Mouse (Mus musculus) frontal cortex, postnatal 25 days (tissue): ENCODE measurements at regions not wholly inside any gene's neighbourhood (a gene's known extent, or its start where the extent isn't known, plus 50 kb on each side); places are given as distances from the start of the nearest gene placed in this dataset.

Experiments
- DNase-seq, 2 experiments: peaks; one replicate each; pipeline ENCODE4 v3.0.0; 2022; ENCODE audit warnings: low spot score in 2 of 2

DNA sequence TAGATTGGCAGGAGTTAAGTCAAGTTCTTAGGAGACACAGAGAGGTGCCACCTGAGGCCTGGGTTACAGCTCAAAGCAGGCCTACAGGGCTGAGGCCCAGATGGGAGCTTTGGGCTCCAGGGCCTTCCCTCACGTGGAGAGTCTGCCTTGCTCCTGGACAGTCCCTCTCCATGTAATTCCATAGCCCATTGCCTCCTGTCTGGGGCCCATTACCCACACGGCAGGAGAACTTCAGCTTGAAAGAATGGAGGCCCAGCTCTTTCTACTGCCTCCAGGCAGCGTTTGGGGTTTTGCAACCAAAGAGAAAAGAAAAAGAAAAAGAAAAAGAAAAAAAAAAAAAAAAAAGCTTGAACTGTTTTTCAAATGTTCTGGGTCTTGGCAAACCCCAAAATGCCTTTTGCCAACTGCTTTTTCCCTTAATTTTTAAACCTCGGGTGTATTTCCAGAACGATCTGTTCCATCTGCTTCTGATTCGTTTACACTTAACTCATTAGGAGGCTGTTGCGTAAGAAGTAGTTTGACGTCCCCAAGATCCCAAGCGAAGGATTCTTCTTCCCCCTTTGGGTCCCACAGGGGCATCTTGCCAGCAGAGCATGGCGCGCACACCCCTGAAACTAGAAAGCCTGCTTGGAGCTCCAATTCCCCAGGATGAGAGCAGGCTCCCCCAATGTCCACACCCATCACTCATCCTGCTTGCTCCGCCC is 165.4 kb upstream of the Zfp703 start:
- no peak for DNase-seq

DNA sequence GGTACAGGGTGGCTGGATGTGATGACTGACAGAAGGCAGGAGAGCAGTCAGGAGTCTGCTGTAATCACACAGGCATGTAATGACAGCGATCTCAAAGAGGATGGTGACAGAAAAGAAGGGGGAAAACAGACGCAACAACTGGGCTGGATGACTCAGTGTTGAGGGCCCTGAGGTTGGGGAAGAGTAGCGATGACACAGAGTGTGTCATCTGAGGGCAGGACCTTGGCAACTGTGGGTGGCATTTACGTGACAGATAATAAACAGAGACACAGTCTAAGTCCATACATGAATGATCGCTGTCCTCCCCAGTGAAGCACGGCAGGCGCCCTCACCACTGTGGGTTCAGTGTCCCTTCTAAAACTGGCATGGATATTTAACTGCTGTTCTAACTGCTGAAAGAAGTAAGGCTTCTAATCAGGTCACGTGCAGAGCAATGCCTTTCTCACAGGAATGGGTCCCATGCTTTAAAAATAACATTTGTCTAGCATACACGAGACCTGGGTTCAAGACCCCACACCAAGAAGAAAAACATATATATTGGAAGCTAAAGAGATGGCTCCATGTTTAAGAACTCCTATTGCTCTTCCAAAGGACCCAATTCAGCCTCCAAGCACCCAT is 163.8 kb upstream of the Zfp703 start:
- no peak for DNase-seq

DNA sequence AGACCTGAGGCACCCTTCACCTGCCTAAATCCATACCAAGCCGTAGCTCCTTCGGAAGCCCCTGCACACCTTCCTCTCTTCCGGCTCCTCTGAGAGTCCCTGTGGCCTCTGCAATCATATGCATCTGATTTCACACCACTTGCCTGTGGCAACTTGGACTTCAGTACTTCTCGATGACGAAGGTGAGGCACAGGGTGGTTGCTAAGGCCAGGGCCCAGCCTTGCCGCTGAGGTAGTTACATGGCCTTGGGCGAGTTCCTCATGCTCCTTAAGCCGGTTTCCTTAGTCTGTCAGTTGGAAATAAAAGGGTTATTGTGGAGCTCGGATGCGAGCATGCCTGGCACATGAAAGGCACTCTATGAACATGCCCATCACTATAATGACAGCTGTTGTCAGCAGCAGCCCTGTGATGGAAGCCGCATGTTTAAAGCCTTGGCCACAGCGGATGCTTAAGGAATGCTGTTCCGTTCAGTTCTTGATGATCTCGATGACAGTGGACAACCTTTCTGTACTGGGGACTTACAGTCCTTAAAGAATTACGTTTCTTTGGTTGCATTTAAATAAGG is 162.0 kb upstream of the Zfp703 start:
- DNase-seq: no peak

DNA sequence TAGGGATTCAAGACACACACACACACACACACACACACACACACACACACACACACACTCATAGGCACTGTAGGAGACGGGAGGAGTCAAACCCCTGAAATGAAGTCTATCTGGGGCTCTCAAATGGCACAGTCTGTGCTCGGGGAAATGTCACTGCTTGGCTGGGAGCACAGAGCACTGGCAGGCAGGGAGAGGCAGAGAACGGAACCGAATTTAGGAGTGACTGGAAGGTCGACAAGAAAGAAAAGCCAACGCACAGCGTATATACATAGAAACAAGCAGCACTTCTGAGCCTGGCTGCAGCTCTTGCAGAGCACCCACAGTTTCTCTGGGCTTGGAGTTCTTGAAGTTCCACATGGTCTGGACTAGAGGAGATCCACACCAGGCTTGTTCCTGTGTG is 160.1 kb upstream of the Zfp703 start:
- DNase-seq: peak in 1 of 2 experiments; percentile 9

DNA sequence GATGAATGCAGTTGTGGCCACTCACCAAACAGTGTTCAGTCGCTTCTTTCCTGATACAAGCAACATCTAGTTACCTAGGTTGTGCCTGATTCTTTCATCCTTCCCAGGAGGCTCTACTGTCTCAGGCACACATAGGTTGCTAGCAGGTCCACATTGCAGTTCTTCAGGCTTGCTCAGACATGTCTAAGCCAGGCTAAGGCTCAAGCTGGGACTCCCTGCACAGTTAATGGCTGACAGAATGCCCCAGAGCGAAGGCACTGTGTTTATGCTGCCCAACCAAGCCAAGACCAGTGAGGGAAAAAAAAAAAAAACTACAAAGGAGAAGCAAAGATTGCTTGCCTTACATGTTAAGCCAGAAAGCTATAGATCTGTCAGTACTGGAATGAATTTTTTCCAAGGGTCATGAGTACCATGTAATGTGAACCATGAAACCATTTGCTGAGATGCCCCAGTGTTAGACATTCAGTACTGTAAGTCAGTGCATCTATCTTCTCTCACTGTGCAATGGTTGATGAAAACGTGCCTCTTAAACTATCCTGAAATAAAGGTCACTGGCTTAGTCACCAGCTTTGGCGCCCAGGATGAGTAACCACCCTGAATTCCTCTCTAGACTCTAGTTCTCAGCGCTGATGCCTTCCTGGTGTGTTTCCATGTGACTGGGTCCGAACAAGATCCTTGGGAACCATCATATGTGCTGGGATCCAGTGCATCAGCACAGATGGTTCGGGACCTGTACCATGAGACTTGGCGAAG is 152.8 kb upstream of the Zfp703 start:
- no peak for DNase-seq

DNA sequence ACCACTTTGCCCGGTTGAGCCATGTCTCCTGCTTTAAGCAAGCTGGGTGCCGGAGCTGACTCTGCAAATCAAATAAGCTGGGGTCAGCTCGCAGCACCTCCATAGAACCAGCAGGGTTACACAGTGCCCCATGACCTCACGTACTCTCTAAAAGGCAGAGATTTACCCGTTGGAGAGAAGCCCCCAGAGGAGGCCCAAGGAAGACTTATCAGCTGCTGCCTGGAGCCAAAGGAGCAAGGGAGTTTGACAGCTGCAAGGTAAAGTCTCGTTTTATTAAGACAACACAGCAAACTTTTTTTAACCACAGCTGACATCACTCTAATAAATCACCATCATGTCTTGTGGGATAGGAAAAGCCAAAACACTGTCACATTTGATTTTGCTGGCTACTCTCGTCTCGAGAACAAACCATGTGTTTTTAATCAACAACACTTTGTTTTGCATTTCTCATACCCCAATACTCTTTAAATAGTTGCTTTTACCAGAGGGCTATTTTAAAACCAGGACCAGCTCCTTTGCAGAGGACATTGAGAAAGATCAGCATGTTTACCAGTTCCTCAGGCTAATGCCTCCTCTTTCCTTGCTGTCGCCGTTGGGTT is 148.7 kb upstream of the Zfp703 start:
- DNase-seq: no peak

DNA sequence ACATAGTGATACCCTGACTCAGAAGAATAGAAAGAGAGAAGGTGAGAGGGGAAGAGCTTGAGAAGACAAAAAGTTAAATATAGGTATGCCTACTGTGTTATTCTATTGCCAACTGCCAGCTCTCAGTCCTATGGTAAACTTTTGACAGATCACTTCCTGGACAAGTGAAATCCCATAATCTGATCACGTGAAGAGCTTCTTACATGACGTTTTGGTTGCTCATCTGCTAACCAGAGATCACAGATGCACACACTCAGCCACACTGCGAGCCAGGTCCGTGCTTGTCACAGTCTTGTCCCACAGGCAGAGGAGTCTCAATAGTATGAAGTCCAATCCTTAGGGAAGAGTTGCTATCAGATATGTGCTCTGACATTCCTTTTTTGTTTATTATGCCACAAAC is 147.8 kb upstream of the Zfp703 start:
- no peak for DNase-seq

DNA sequence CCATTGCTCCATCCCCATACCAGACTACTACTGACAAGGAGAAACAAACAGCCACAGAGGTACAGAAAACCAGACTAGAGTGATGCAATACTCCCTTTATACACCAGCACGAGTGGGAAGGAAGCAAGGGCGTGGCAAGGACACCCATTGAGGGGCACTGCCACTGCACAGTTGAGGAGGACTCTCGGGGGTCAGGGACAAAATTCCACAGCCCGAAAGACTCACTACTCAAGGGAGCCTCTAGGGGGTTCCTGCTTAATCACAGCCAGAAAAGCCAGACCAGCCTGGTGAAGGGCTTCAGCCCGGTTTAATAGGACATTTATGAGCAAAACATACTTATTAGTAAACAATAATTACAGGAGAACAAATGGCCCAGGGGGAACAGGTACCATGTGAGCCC is 146.0 kb upstream of the Zfp703 start:
- no peak for DNase-seq

DNA sequence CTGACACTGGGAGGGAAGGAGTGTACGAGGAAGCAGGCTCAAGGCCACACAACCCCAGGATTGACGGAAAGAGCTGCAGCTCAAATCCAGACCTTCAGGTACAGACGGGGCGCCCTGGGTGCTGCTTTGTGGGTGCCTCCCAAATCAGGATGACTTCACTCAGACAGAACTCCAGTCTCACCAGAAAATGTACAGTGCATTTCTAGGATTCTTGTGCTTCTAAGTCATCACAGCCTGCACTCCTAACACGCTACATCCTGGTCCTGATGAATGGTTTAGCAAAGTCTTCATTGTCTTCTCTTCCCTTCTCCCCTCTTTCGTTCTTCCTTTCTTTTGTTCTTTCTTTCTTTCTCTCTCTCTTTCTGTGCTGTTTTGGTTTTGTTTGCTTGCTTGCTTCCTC is 145.3 kb upstream of the Zfp703 start:
- DNase-seq: no peak

DNA sequence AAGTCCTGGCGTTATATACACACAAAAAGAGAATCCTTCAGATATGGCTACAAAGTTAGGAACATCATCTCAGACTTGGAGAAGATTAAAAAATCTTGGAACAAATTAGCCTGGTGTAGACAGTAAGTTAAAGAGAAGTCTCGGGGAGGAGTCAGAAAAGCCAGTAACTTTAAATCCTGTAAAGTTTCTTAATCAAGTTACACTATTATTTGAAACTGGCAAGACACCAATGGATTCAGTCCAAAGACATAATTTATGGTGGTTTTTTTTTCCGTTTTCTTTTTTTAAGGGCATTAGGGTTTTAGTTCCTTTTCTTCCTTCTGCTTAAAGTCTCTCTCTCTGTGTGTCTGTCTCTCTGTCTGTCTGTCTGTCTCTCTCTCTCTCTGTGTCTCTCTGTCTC is 144.6 kb upstream of the Zfp703 start:
- no peak for DNase-seq

DNA sequence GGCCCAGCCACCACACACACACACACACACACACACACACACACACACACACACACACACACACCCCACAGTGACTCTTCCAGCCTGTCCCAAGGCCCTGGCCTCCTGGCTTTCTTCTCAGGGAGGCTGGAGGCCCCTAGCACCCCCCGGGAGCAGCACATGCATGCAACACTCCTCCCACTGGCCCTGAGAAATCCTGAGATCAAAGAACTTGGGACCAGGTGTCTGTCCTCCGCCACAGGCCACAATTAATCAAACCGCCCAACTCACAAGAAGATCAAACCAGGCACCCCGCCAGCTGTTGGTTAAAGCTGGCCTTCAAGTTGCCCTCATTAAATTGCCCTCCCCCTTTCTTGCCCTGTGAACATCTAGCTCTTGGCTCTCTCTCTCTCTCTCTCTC is 143.8 kb upstream of the Zfp703 start:
- DNase-seq: no peak

DNA sequence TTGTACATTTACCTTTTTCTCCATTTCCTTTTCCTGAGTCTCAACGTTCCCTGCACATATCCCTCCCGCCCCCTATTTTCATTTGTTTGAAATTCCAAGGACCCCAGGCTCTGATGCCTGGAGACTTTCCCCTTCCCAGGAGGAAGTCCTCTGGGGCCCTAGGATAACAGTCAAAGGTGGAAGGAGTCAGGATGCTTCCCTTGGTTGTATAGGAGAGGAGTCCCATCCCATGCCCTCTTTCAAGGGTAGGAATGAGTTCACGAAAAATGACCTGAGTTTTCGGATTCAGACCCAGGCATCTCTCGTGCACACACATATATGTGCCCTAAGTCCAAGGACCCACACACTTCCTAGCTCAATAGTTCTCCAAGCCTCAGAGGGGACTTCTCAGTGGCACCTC is 143.3 kb upstream of the Zfp703 start:
- no peak for DNase-seq

DNA sequence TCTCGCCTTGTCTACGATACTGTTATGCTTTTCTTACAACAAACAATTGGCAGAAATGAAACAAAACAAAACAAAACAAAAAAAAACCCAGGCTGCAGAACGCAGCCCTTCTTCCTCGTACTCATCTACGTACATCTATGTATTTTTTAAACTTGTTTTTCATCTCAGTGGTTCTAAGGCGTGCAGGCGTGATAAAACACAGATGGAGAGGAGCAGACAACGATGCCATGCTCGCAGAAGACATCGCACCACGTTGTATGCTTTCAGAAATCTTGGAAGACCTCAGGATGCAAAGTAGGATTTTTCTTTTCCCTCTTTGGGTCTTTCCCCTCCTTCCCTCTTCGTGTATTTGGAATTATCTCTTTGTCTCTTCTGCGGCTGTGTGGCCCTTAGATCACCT is 142.5 kb upstream of the Zfp703 start:
- DNase-seq: no peak

DNA sequence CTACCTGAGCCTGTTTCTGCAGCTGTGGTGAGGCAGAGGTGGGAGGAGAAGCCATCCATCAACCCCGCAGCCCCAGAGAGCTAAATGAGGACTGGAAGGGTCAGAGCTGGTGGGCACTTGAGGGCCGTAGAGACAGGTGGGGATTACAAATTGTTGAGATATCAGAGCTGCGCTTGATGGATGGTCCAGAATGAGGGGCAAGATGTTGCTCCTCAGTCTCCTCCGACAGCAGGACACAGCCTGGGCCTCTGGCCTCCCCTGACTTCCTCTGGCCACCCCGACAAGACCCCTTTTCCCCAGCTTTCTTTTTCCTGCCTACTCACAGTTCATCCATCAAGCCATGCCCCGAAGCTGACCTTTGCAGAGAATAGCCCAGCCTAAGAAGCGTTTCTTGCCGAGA is 142.0 kb upstream of the Zfp703 start:
- no peak for DNase-seq

DNA sequence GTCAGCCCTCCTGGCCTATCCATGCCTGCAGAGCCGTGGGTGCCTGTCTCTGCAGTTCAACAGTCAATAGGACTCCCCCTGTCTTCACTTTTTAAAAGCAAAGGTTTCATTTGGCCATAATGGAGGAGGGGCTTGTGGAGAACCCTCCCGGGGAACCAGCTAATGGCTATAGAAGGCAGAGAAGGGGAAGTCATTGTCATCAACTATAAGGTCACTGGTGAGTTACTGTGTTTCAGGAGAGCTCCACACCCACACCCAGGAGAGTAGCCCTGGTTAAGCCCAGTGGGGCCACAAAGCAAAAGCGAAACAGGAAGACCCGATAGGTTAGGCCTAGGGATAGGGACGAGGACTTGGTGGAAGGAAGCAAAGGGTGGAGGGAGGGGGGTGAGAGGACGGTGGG is 141.5 kb upstream of the Zfp703 start:
- DNase-seq: no peak

DNA sequence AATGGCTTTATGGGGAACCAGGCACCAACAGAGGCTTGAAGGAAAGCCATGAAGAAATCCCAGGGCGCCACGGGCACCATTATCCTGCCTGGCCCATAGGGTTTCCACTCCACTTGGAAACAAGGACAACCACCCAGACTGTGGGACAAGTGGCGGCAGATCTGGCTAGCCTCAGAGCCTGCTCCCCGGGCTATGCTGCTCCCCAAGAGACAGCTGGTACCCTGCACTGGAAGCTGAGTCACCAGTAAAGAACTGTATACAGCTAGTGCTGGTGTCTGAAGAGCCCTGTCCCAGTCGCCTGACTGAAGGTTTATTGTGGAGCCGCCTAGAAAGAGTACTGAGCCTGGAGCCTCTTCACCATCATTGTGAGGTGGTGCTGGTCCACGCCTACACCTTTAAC is 140.6 kb upstream of the Zfp703 start:
- no peak for DNase-seq

DNA sequence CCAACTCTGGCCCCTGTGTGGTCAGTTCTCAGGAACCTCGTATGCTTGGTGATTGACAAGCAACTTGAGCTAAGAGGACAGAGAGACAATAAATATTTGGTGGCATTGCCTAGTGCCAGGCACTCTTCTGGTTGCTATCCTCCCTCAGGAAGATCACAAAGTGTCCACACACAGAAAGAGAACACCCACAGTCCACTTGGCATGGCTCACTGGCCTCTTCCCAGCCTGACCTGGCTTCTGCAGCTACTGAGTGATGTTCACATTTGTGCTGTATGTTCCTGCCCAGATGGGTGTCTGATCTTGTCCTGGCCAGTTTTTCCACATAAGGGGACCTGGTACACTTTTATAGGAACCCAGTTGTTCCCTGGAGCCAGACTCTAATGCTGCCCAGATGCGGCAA is 136.8 kb upstream of the Zfp703 start:
- DNase-seq: no peak

DNA sequence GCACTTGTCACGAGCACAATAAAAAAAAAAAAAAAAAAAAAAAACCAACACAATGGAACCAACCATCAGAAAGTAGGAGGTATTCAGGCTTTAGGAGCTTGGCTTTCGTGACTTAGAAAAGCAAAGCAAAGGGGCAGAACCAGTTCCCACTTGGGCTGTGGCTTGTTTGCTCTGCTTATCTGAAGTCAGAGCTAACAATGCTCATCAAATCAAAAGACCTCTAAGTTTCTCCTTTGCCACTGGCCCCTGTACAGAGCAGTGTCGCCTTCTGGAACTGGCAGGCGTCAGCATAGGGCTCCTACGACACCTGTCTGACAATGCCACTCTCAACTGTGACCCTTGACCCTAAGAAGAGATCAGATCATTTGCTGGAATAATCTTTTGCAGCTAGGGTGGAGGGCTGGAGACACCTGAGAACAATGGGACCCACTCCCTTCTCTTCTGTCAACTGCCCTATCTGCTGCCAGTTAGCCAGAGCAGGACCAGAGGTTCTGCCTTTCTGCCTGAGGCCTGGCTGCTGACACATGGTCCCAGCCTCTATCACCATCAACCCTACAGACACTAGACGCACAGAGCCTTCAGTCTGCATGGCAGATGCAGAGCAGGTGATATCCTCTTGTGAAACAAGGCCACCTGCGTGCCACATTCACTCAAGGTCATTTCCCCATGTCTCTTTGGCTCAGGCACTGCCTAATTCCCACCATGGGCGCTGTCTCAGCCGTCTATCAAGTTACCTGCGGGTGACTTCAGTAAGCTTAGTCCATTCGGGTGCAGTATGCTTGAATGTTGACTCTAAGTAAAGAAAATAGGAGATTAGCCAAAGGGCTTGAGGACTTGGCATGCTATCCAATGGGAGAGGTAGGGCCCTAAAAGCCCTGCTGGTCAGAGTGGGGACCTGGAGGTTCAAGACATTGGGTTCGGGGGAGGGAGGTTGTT is 136.1 kb upstream of the Zfp703 start:
- no peak for DNase-seq

DNA sequence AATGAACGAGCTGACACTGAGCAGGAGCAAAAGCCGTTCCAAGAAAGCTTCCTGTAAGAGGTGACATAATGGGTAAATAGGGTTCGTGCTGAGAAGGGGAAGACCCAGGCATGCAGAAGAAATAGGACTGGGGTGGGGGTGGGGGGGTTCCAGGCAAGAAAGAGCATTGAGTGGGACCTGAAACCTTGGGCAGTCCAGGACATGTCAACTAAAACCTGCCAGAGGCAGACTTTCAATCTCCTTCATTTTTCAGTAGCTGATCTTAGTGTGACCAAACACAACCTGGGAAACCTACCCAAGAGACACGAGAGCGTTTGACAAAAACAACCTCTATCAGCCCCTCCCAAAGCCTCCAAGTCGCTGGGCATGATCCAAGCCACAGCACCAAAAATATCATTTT is 133.4 kb upstream of the Zfp703 start:
- no peak for DNase-seq

DNA sequence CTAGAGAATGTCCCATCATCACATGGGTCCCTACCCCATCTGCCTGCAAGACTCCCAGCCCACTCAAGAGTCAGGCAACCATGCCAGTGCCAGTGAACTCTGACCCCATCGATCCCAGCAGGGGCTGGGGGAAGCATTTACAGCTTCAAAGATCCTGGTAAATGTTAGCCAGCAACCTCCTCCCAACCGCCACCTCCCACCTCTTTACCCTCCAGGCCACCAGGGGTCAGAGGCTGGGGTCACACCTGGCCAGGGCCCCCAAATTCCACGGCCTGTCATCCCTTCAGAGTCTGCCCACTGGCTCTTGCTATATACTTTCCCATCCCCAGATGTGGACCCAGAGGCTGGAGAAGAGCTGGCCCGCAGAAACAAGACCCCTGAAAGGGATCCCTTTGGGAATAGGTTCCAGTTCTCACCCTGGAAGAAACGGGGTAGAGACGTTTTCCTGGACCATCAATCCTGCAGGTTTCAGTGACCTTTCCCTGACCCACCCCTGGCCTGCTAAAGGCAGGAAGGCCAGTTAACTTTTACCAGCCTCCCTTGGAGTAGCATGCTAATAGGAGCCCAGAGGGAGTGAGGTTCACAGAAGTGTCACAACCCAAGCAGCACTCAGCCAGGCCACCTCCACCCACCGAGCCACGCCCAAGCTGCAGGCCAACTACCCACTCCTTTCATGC is 132.9 kb upstream of the Zfp703 start:
- DNase-seq: no peak

DNA sequence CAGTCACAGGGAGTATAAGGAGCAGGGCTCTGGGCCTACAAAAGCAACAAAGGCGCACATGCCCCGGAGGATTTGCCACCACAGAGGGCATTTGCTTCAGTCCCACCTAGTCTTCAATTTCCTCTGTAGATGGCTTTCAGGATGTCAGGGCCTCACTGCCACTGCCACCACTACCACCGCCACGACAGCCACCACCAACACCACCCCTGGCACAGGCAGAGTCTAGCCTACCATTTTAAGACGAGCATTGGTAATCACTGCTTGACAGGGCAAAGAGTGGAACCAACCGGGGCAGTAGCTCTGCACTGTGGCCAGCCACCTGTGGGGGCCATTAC is 132.3 kb upstream of the Zfp703 start:
- DNase-seq: no peak
